In genomic region chr6:145074461-145074860, GRCm38 (mm10) we compare ENCODE assay signal across 10 mouse cellular contexts. TPM values are rescaled to one million over a fixed set of nuclear protein-coding genes. Genes with fewer than 3 reads are reported as not detected.
DNase-seq lines count a peak whose midpoint lies in the region; ATAC-seq and TF ChIP-seq lines count a peak whose summit lies in the region.
"Had no signal": no experiment of that assay in that cellular context is flagged by ENCODE, and none has a peak within 500 bp of the region (broad histone marks: within the 10 kb centered on the region; RNA-seq: fewer than 3 reads in every experiment).

No protein-coding gene starts in this region.

- H3K9ac ChIP-seq in ES-Bruce4 (ENCODE audit: low read depth, poor library complexity, severe bottlenecking): peak overlapping the region; percentile 83
- H3K9ac ChIP-seq in forebrain, embryonic 16.5 days (replicated peaks; ENCODE audit: low read depth, low read length): no peak overlapping the region
- H3K9ac ChIP-seq in midbrain, embryonic 12.5 days (replicated peaks): no peak overlapping the region
- H3K9ac ChIP-seq in intestine, postnatal 0 days (ENCODE audit: low read depth, low read length): no peak overlapping the region
- H3K9ac ChIP-seq: liver, embryonic 14.5 days had no signal

- DNase-seq in CD4-positive helper T cell, adult 2 months (ENCODE audit: low read depth, low spot score): peak; percentile 42
- DNase-seq in spleen, adult 12 weeks (ENCODE audit: low spot score): no peak
- DNase-seq in cerebellum, adult 9-10 months: no peak
- DNase-seq: cerebellum, adult 11-12 months had no signal

- no peak for TF ChIP-seq POLR2A in ES-Bruce4 (IDR thresholded peaks at IDR 0.05; ENCODE audit: insufficient read depth, low read length)

- no peaks in the 10 kb centered on the region for H3K27me3 ChIP-seq in ES-Bruce4 (ENCODE audit: control insufficient read depth, insufficient read depth, low read length, poor library complexity, severe bottlenecking)
- no peaks in the 10 kb centered on the region for H3K27me3 ChIP-seq in forebrain, embryonic 16.5 days (replicated peaks; ENCODE audit: control insufficient read depth, insufficient read depth, low read length)
- H3K27me3 ChIP-seq in midbrain, embryonic 12.5 days: peaks cover 9% of the 10 kb centered on the region; the same call in 1 of the 2 replicates
- H3K27me3 ChIP-seq in intestine, postnatal 0 days (replicated peaks; ENCODE audit: control insufficient read depth, insufficient read depth, low read length): peaks cover 21% of the 10 kb centered on the region

- H3K4me2 ChIP-seq in forebrain, embryonic 16.5 days (ENCODE audit: low read length): no peak overlapping the region
- peak overlapping the region; percentile 72 for H3K4me2 ChIP-seq in midbrain, embryonic 12.5 days (replicated peaks)
- H3K4me2 ChIP-seq in intestine, postnatal 0 days (replicated peaks; ENCODE audit: low read depth): no peak overlapping the region

- peaks cover 6% of the 10 kb centered on the region for H3K4me1 ChIP-seq in ES-Bruce4 (ENCODE audit: control insufficient read depth, insufficient read depth, low read length)
- H3K4me1 ChIP-seq in forebrain, embryonic 16.5 days (replicated peaks; ENCODE audit: control insufficient read depth, insufficient read depth, low read length): 0 out of 2 replicates have a peak, but pooled peaks cover 7% of the 10 kb centered on the region
- H3K4me1 ChIP-seq in midbrain, embryonic 12.5 days: peaks cover 7% of the 10 kb centered on the region; the same call in 1 of the 2 replicates
- 0 out of 2 replicates have a peak, but pooled peaks cover 3% of the 10 kb centered on the region for H3K4me1 ChIP-seq in intestine, postnatal 0 days (replicated peaks; ENCODE audit: control insufficient read depth, insufficient read depth, low read length)

- ATAC-seq in forebrain, embryonic 16.5 days: peak; percentile 13; the same call in 1 of the 2 replicates
- ATAC-seq in midbrain, embryonic 12.5 days (ENCODE audit: low FRiP score, low read depth): no peak
- ATAC-seq in intestine, postnatal 0 days: no peak

- TF ChIP-seq CTCF in ES-Bruce4 (IDR thresholded peaks at IDR 0.05; ENCODE audit: low read depth, low read length): no peak
- no peak for TF ChIP-seq CTCF in intestine, postnatal 0 days (IDR thresholded peaks at IDR 0.05; ENCODE audit: low read depth)

- no peak for TF ChIP-seq EP300 in ES-Bruce4 (IDR thresholded peaks at IDR 0.05; ENCODE audit: insufficient read depth, low read depth, low read length)

- peak overlapping the region; percentile 34; the same call in 1 of the 2 replicates for H3K4me3 ChIP-seq in ES-Bruce4 (ENCODE audit: low read depth, low read length)
- no peak overlapping the region for H3K4me3 ChIP-seq in forebrain, embryonic 16.5 days (replicated peaks; ENCODE audit: low read length)
- H3K4me3 ChIP-seq in midbrain, embryonic 12.5 days: no peak overlapping the region
- no peak overlapping the region for H3K4me3 ChIP-seq in intestine, postnatal 0 days (ENCODE audit: low read depth, low read length)

- H3K9me3 ChIP-seq in ES-Bruce4 (replicated peaks; ENCODE audit: control insufficient read depth, insufficient read depth, low read length, poor library complexity, severe bottlenecking): no peaks in the 10 kb centered on the region
- no peaks in the 10 kb centered on the region for H3K9me3 ChIP-seq in forebrain, embryonic 16.5 days (ENCODE audit: control insufficient read depth, low read length)
- H3K9me3 ChIP-seq in midbrain, embryonic 12.5 days: no peaks in the 10 kb centered on the region
- no peaks in the 10 kb centered on the region for H3K9me3 ChIP-seq in intestine, postnatal 0 days (ENCODE audit: control insufficient read depth)

- H3K36me3 ChIP-seq in ES-Bruce4 (ENCODE audit: control insufficient read depth, insufficient read depth, low read length, poor library complexity, severe bottlenecking): no peaks in the 10 kb centered on the region
- H3K36me3 ChIP-seq in forebrain, embryonic 16.5 days (ENCODE audit: control insufficient read depth, insufficient read depth): no peaks in the 10 kb centered on the region
- H3K36me3 ChIP-seq in midbrain, embryonic 12.5 days: no peaks in the 10 kb centered on the region
- H3K36me3 ChIP-seq in intestine, postnatal 0 days (ENCODE audit: control insufficient read depth, insufficient read depth): no peaks in the 10 kb centered on the region

- no peak overlapping the region for H3K27ac ChIP-seq in ES-Bruce4 (ENCODE audit: insufficient read depth, low read length)
- H3K27ac ChIP-seq in forebrain, embryonic 16.5 days (ENCODE audit: low read length): no peak overlapping the region
- H3K27ac ChIP-seq in midbrain, embryonic 12.5 days (replicated peaks): no peak overlapping the region
- no peak overlapping the region for H3K27ac ChIP-seq in intestine, postnatal 0 days (ENCODE audit: low read depth, low read length)
- H3K27ac ChIP-seq: layer of hippocampus, adult 2 months; liver, embryonic 14.5 days had no signal

RNA-seq across cellular contexts. Expression of gene Bcat1, which starts 1.5 kb away (rescaled TPM):
- polyA plus RNA-seq in ES-Bruce4 (2011; ENCODE audit: insufficient read depth, insufficient read length, low read depth, missing spikeins): 141 and 170 TPM in 2 replicates
- 108 and 110 TPM in 2 replicates for polyA plus RNA-seq in forebrain, embryonic 16.5 days (2015; fragmentation: Nextera tagmentation; extraction: Ambion mirVana)
- 105 and 107 TPM in 2 replicates for polyA plus RNA-seq in midbrain, embryonic 12.5 days (2016; fragmentation: Nextera tagmentation; extraction: Ambion mirVana)
- polyA plus RNA-seq in intestine, postnatal 0 days (2015; fragmentation: Nextera tagmentation; extraction: Ambion mirVana): 0.71 and 1.0 TPM in 2 replicates

RNA-seq across cellular contexts. Expression of gene Lrmp, which starts 41.0 kb away (rescaled TPM):
- polyA plus RNA-seq in ES-Bruce4 (2011; ENCODE audit: insufficient read depth, insufficient read length, low read depth, missing spikeins): 0.91 and 1.1 TPM in 2 replicates
- 0.35 and 0.82 TPM in 2 replicates for polyA plus RNA-seq in forebrain, embryonic 16.5 days (2015; fragmentation: Nextera tagmentation; extraction: Ambion mirVana)
- polyA plus RNA-seq in midbrain, embryonic 12.5 days (2016; fragmentation: Nextera tagmentation; extraction: Ambion mirVana): 1.1 TPM in 2 replicates
- 1.1 and 1.4 TPM in 2 replicates for polyA plus RNA-seq in intestine, postnatal 0 days (2015; fragmentation: Nextera tagmentation; extraction: Ambion mirVana)

Comparison
In these comparisons a context has a peak if more than half of its experiments do, and no peak if none do; other contexts are left out.
1. RNA of gene Bcat1, which starts 1.5 kb away (polyA plus RNA-seq): 141 to 170 TPM in ES-Bruce4, 108 to 110 TPM in forebrain, embryonic 16.5 days and 105 to 107 TPM in midbrain, embryonic 12.5 days; 0.71 to 1.0 TPM in intestine, postnatal 0 days; every median in the first group is over 10 times any median in the second.